Mouse (Mus musculus): Measurements from ENCODE around the gene Depdc1a. TPM values are rescaled to one million over a fixed set of nuclear protein-coding genes. Genes with fewer than 3 reads are reported as not detected.
"Not testable (repeated sequence)": the region's sequence is repeated elsewhere in the genome, so short reads cannot be mapped to it uniquely, and the experiment has no call there.

Gene Depdc1a
- 37.7 and 50.2 TPM in 2 replicates for polyA plus RNA-seq (2014; fragmentation: Nextera tagmentation; extraction: Ambion mirVana)

DNA sequence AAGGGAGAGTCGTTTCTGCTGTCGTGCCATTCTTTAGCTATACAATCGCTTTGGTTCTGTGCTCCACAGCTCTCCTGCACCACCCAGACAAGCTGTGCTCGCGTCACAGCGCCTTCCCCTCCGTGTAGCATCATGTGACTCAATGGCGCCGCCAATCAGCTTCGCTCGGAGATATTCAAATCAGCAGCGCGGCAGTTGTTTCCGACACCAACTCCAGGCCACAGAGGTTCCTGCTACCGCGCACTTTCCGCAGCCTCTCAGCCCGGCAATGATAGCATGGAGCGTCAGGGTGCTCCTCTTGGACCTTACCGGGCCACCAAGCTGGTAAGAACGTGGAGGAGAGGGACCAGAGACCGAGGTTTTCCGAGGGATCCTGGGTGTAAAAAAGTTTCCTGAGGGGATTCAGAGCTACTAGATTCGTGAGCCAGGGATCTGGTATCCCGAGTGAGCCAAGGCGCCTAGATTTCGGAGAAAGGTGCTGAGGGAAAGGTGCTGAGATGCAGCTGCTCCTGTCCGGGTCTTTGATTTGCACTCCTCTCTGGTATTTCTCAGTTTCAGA lies at the start of gene Depdc1a:
Gene Depdc1a, plus strand, starts transcription at position 191 of the 559 bp plus-strand sequence.
- peak; percentile 100 for ATAC-seq (ENCODE audit: low FRiP score, low TSS enrichment)
- no peaks in the 10 kb centered on the region for H3K27me3 ChIP-seq (ENCODE audit: control insufficient read depth, insufficient read depth, low read length)
- no peak within 1 kb of the TSS; the same call in 1 of the 2 replicates for H3K27ac ChIP-seq (ENCODE audit: low read depth, low read length)

DNA sequence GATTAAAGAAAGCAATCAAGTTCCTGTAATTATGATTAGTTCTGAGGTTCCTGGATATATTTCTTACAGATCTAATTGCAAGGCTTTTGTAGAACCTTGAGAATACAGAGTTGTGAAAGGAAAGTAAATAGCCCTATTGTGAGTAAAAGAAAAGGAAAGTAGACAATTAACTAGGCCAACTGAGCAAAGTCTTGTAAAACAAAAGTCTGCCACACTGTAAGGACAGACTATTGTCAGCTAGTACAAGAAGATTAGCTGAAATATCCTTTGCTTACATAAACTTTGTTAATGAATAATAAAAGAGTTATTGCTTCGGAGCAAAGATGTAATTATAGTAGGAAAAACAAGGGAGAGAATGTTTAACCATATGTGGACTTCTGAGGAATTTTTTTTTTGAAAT lies 25.2 kb upstream of the Depdc1a start:
- Histone ChIP-seq H3K27ac (ENCODE audit: low read depth, low read length) (no peak overlapping the region), H3K36me3 (ENCODE audit: control insufficient read depth, insufficient read depth, low read length) (no peaks in the 10 kb centered on the region), H3K4me1 (ENCODE audit: control insufficient read depth, insufficient read depth, low read length) (no peaks in the 10 kb centered on the region), H3K27me3 (ENCODE audit: control insufficient read depth, insufficient read depth, low read length) (no peaks in the 10 kb centered on the region), H3K9ac (ENCODE audit: low read depth, low read length) (no peak overlapping the region), H3K4me3 (ENCODE audit: low read length) (no peak overlapping the region), H3K4me2 (replicated peaks; ENCODE audit: low read depth, low read length) (no peak overlapping the region), H3K9me3 (ENCODE audit: control insufficient read depth, low read length) (no peaks in the 10 kb centered on the region)
- ATAC-seq (ENCODE audit: low FRiP score, low TSS enrichment) = no peak
- 70% methylated on average over 1 of the region's 1 CpGs for WGBS

More for the DNA sequence above, at the start of gene Depdc1a:
- H3K9me3 ChIP-seq (ENCODE audit: control insufficient read depth, low read length) = no peaks in the 10 kb centered on the region
- peak within 1 kb of the TSS; percentile 59 for H3K4me3 ChIP-seq (ENCODE audit: low read length)
- H3K9ac ChIP-seq (ENCODE audit: low read depth, low read length) = peak within 1 kb of the TSS; percentile 67
- H3K36me3 ChIP-seq (ENCODE audit: control insufficient read depth, insufficient read depth, low read length) = no peaks in the 10 kb centered on the region
- WGBS = under 1% methylated on average over 28 of the region's 28 CpGs
- peak within 1 kb of the TSS; percentile 55 for H3K4me2 ChIP-seq (replicated peaks; ENCODE audit: low read depth, low read length)
- no peaks in the 10 kb centered on the region for H3K4me1 ChIP-seq (ENCODE audit: control insufficient read depth, insufficient read depth, low read length)

DNA sequence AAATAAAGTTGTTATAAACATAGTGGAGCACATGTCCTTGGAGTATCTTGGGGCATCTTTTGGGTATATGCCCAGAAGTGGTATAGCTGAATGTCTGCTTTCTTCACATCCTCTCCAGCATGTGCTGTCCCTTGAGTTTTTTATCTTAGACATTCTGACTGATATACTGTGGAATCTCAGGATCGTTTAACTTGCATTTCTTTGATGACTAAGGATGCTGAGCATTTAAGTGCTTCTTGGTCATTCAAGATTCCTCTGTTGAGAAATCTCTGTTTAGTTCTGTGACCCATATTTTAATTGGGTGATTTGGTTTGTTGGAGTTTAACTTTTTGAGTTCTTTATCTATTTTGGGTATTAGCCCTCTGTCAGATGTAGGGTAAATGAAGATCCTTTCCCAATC lies 19.8 kb upstream of the Depdc1a start:
- Histone ChIP-seq H3K9ac (ENCODE audit: low read depth, low read length) (no peak overlapping the region), H3K4me1 (ENCODE audit: control insufficient read depth, insufficient read depth, low read length) (no peaks in the 10 kb centered on the region), H3K27ac (ENCODE audit: low read depth, low read length) (no peak overlapping the region), H3K4me2 (replicated peaks; ENCODE audit: low read depth, low read length) (no peak overlapping the region), H3K27me3 (ENCODE audit: control insufficient read depth, insufficient read depth, low read length) (no peaks in the 10 kb centered on the region), H3K36me3 (ENCODE audit: control insufficient read depth, insufficient read depth, low read length) (no peaks in the 10 kb centered on the region), H3K9me3 (ENCODE audit: control insufficient read depth, low read length) (no peaks in the 10 kb centered on the region), H3K4me3 (ENCODE audit: low read length) (no peak overlapping the region)
- WGBS = 70% methylated on average over 1 of the region's 1 CpGs
- no peak for ATAC-seq (ENCODE audit: low FRiP score, low TSS enrichment)

DNA sequence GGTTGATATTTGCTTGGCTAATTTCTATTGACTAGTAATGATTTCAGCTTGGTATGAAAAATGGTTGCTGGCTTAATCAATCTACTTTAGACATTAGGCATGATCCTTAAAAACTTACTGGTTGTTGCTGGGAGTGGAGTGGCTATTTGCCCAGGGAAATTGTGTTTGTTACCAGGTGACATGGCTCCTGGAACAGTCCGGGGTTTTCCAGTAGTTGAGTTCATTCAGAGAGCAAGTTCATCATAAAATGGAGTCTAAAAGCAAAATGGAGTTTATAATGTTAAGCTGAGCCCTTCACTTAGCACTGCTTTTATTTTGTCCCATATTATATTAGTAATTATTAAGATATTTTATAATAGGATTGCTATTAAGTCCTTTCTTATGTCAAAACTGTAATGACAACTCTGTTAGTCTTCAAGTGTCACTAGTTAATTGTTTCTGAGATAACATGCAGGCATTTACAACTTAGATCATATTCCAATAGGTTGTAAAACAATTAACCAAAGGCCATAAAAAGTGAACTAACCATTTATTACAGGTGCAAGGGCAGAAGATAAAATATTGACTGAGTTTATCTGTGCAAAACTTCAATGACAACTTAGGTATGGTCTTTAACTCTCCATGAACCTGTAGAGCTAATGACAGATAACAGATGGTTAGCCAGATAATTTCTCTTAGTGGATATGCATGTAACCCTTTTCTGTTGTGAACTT lies 17.8 kb upstream of the Depdc1a start:
- no peak for ATAC-seq (ENCODE audit: low FRiP score, low TSS enrichment)
- Histone ChIP-seq H3K27ac (ENCODE audit: low read depth, low read length) (no peak overlapping the region), H3K9ac (ENCODE audit: low read depth, low read length) (no peak overlapping the region), H3K36me3 (ENCODE audit: control insufficient read depth, insufficient read depth, low read length) (no peaks in the 10 kb centered on the region), H3K4me1 (ENCODE audit: control insufficient read depth, insufficient read depth, low read length) (no peaks in the 10 kb centered on the region), H3K4me3 (ENCODE audit: low read length) (no peak overlapping the region), H3K27me3 (ENCODE audit: control insufficient read depth, insufficient read depth, low read length) (no peaks in the 10 kb centered on the region), H3K4me2 (replicated peaks; ENCODE audit: low read depth, low read length) (no peak overlapping the region), H3K9me3 (ENCODE audit: control insufficient read depth, low read length) (no peaks in the 10 kb centered on the region)
- 85% methylated on average over 1 of the region's 1 CpGs for WGBS

DNA sequence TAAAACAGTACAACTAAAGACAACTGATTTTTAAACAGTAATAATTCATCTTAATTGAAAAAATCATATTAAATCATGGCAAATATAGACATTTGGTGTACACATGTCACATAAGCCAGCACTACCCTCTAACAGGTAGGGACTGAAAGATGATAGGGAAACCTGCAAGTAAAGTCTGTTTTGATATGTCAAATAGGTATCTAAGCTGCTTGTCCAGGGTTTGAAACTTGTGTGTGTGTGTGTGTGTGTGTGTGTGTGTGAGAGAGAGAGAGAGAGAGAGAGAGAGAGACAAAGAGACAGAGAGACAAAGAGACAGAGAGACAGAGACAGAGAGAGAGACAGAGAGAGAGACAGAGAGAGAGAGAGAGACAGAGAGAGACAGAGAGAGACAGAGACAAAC lies 524 bp upstream of the Depdc1a start:
- Histone ChIP-seq H3K4me3 (ENCODE audit: low read length) (peak overlapping the region; percentile 59), H3K4me2 (replicated peaks; ENCODE audit: low read depth, low read length) (peak overlapping the region; percentile 55), H3K9ac (ENCODE audit: low read depth, low read length) (peak overlapping the region; percentile 47; the same call in 1 of the 2 replicates)
- H3K27me3 ChIP-seq (ENCODE audit: control insufficient read depth, insufficient read depth, low read length); ATAC-seq (ENCODE audit: low FRiP score, low TSS enrichment); H3K27ac ChIP-seq (ENCODE audit: low read depth, low read length); H3K36me3 ChIP-seq (ENCODE audit: control insufficient read depth, insufficient read depth, low read length); H3K9me3 ChIP-seq (ENCODE audit: control insufficient read depth, low read length); H3K4me1 ChIP-seq (ENCODE audit: control insufficient read depth, insufficient read depth, low read length): not testable (repeated sequence)

DNA sequence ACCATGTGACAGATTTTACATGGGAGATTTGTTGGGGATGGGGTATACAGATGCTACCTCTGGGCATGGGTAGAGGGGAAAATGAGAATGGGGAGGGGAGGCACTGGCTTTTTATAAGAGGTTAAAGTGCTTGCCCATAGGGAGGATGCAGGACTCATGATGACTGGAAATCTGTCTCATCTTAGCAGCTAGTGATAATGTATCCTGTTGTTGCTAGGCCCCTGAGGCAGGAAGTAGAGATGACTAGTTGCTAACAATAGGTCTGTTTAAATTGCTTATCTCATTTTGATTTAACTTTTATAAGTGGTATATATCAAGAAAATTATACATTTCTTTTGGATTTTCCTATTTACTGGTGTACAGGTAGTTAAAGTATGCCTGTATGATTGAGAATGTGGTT lies 13.7 kb downstream of the Depdc1a start:
- Histone ChIP-seq H3K27me3 (ENCODE audit: control insufficient read depth, insufficient read depth, low read length) (no peaks in the 10 kb centered on the region), H3K4me2 (replicated peaks; ENCODE audit: low read depth, low read length) (no peak overlapping the region), H3K36me3 (ENCODE audit: control insufficient read depth, insufficient read depth, low read length) (no peaks in the 10 kb centered on the region), H3K4me1 (ENCODE audit: control insufficient read depth, insufficient read depth, low read length) (no peaks in the 10 kb centered on the region), H3K4me3 (ENCODE audit: low read length) (no peak overlapping the region), H3K9me3 (ENCODE audit: control insufficient read depth, low read length) (no peaks in the 10 kb centered on the region), H3K9ac (ENCODE audit: low read depth, low read length) (no peak overlapping the region), H3K27ac (ENCODE audit: low read depth, low read length) (no peak overlapping the region)
- ATAC-seq (ENCODE audit: low FRiP score, low TSS enrichment) = no peak

DNA sequence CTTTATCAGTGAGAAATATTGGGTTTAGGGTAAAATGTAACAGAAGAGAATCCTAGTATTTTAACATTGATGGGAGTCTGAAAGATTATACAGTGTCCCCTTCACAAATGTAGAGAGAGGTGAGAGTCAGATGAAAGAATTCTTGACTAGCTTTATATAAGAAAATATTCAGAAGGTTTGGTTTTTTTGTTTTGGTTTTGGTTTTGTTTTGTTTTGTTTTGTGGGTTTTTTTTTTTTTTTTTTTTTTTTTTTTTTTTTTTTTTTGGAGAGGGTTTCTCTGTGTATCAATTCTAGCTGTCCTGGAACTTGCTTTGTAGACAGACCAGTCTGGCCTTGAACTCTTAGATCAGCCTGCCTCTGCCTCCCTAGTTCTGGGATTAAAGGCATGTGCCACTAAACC lies 33.3 kb downstream of the Depdc1a start:
- no peaks in the 10 kb centered on the region for H3K27me3 ChIP-seq (ENCODE audit: control insufficient read depth, insufficient read depth, low read length)
- ATAC-seq (ENCODE audit: low FRiP score, low TSS enrichment) = no peak
- H3K36me3 ChIP-seq (ENCODE audit: control insufficient read depth, insufficient read depth, low read length) = peaks cover 3% of the 10 kb centered on the region; the same call in 1 of the 2 replicates
- no peak overlapping the region for H3K9ac ChIP-seq (ENCODE audit: low read depth, low read length)
- no peak overlapping the region for H3K4me2 ChIP-seq (replicated peaks; ENCODE audit: low read depth, low read length)
- no peaks in the 10 kb centered on the region for H3K9me3 ChIP-seq (ENCODE audit: control insufficient read depth, low read length)
- H3K4me3 ChIP-seq (ENCODE audit: low read length) = no peak overlapping the region
- H3K27ac ChIP-seq (ENCODE audit: low read depth, low read length) = no peak overlapping the region
- no peaks in the 10 kb centered on the region for H3K4me1 ChIP-seq (ENCODE audit: control insufficient read depth, insufficient read depth, low read length)

DNA sequence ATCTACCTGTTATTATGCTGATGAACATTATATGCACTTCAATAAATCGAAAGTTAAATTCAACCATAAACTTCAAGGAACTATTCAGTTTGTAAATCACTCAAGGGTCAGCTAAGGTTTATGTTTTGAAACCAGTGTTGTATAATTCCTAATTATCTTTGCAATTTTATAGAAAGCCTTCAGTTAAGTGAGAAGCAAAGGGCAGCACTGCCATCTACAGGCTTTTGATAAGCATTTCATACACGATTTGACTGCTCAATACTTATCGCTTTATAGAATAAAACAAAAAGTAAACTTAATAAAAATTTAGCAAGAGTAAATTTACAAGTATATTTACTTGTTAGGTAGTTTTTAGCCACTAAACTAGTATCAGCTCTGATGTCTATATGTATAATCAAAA lies 53.1 kb downstream of the Depdc1a start:
- H3K36me3 ChIP-seq (ENCODE audit: control insufficient read depth, insufficient read depth, low read length) = no peaks in the 10 kb centered on the region
- 75% methylated on average over 3 of the region's 3 CpGs for WGBS
- no peaks in the 10 kb centered on the region for H3K9me3 ChIP-seq (ENCODE audit: control insufficient read depth, low read length)
- no peak overlapping the region for H3K27ac ChIP-seq (ENCODE audit: low read depth, low read length)
- ATAC-seq (ENCODE audit: low FRiP score, low TSS enrichment) = no peak
- H3K4me2 ChIP-seq (replicated peaks; ENCODE audit: low read depth, low read length) = no peak overlapping the region
- no peak overlapping the region for H3K9ac ChIP-seq (ENCODE audit: low read depth, low read length)
- no peaks in the 10 kb centered on the region for H3K4me1 ChIP-seq (ENCODE audit: control insufficient read depth, insufficient read depth, low read length)
- H3K27me3 ChIP-seq (ENCODE audit: control insufficient read depth, insufficient read depth, low read length) = no peaks in the 10 kb centered on the region
- no peak overlapping the region for H3K4me3 ChIP-seq (ENCODE audit: low read length)

DNA sequence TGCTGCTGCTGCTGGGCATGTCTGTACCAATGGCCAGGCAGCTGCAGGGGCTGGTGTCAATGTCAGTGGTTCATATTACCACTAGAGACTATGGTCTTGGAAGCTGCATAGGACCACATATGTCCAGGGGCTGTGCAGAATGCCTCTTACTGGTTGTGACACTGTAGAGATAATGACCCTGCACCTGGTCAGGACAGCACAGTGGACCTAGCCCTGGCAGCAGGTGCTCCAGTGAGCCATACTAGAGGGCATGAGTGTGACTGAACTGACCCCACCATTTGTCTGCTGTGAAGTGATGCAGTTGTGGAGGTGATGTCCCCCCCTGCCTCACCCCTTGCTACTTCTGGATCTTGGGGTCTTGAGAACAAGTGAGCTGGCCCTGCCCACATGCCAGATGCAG lies 55.0 kb downstream of the Depdc1a start:
- no peaks in the 10 kb centered on the region for H3K36me3 ChIP-seq (ENCODE audit: control insufficient read depth, insufficient read depth, low read length)
- H3K4me3 ChIP-seq (ENCODE audit: low read length) = no peak overlapping the region
- no peak; the same call in 1 of the 2 replicates for ATAC-seq (ENCODE audit: low FRiP score, low TSS enrichment)
- no peak overlapping the region for H3K9ac ChIP-seq (ENCODE audit: low read depth, low read length)
- H3K27ac ChIP-seq (ENCODE audit: low read depth, low read length) = no peak overlapping the region
- no peaks in the 10 kb centered on the region for H3K9me3 ChIP-seq (ENCODE audit: control insufficient read depth, low read length)
- no peak overlapping the region for H3K4me2 ChIP-seq (replicated peaks; ENCODE audit: low read depth, low read length)
- no peaks in the 10 kb centered on the region for H3K4me1 ChIP-seq (ENCODE audit: control insufficient read depth, insufficient read depth, low read length)
- no peaks in the 10 kb centered on the region for H3K27me3 ChIP-seq (ENCODE audit: control insufficient read depth, insufficient read depth, low read length)
